Mouse (Mus musculus) brain, embryonic 14.5 days (tissue): ENCODE measurements at regions not wholly inside any gene's neighbourhood (a gene's known extent, or its start where the extent isn't known, plus 50 kb on each side); places are given as distances from the start of the nearest gene placed in this dataset.

ENCODE experiments used
- CTCF ChIP-seq: fragments of 200-500 bp; IDR thresholded peaks from 2 replicates; pipeline ENCODE4 v1.5.1; 2012; ENCODE audit warnings: inconsistent platforms, mild to moderate bottlenecking, moderate library complexity, borderline replicate concordance; ENCODE audit not compliant: insufficient read depth, insufficient read length; ENCODE audit errors: extremely low read depth
- POLR2A ChIP-seq: fragments of 200-500 bp; IDR thresholded peaks from 2 replicates; pipeline ENCODE4 v1.6.1; 2012; ENCODE audit warnings: mild to moderate bottlenecking, inconsistent platforms, borderline replicate concordance; ENCODE audit not compliant: poor library complexity, insufficient read depth, insufficient read length, severe bottlenecking; ENCODE audit errors: extremely low read depth

- TF ChIP-seq POLR2A (no peak), CTCF (no peak)
Measured at GRCm38 (mm10) chr2:131403543-131404217, 51.0 kb upstream of the Rnf24 start.
